Mouse (Mus musculus) 416B (cell line): Measurements from ENCODE around the gene Cntnap1.
A peak's percentile ranks its signal among the peaks of the same experiment; 100 is the strongest.

ENCODE experiments used
- DNase-seq: peaks from one replicate; pipeline ENCODE4 v3.0.0; 2011; ENCODE audit warnings: low read depth

Gene Cntnap1

GRCm38 (mm10) chr11:101186526-101187247 lies 16.4 kb downstream of the Cntnap1 start:
- no peak for DNase-seq

DNA sequence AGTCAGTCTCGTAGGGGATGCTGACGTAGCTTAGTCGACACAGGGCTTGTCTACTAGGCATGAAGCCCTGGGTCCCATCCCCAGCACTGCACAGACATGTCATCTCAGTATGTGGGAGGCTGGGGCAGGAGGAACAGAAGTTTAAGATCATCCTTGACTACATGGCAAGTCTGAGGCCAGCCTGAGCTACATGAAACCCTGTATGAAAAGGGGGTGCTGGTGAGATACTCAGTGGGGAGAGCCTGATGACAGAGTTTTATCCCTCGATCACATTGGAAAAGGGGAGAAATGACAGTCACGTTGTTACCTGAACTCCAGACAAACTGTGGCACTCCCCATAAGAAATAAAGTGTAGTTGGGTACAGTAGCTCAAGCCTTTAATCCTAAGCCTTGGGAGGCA lies 17.2 kb downstream of the Cntnap1 start:
- no peak for DNase-seq

- DNase-seq = no peak
Measured at GRCm38 (mm10) chr11:101188166-101188805, 18.0 kb downstream of the Cntnap1 start.

- DNase-seq = peak; percentile 49
Measured at GRCm38 (mm10) chr11:101189495-101190180, 19.3 kb downstream of the Cntnap1 start.

DNA sequence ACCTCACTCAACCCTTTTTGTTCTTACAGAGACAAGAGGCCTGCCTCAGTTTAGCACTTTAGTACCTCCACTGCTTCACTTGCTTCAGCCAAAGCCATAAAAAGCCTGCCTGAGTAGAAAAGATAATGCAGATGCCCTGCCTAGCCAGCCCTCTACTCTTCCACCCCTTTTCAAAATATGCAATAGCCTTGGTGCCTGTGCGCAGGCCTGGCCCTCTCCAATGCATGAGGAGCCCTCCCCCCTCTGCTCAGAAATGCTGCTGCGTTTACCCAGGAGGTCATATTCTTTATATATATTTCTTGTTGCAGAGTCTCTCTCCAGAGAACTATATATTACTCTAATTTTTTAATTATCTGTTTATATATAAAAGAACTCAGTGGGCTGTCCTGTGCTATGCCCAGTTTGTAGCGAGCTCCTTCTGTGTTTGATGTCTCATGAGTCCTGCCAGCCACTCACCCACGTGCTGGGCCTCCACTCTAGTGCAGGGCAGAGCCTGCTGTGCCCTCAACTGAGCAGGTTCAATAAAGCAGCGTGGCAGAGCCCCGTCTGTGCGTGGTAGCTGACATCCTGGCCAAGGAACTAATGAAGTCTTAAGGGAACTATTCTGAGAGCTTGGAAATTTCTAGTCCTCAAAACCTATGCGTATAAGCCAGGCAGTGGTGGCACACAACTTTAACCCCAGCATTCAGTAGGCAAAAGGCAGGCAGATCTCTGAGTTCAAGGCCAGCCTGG lies 20.0 kb downstream of the Cntnap1 start:
- no peak for DNase-seq

DNA sequence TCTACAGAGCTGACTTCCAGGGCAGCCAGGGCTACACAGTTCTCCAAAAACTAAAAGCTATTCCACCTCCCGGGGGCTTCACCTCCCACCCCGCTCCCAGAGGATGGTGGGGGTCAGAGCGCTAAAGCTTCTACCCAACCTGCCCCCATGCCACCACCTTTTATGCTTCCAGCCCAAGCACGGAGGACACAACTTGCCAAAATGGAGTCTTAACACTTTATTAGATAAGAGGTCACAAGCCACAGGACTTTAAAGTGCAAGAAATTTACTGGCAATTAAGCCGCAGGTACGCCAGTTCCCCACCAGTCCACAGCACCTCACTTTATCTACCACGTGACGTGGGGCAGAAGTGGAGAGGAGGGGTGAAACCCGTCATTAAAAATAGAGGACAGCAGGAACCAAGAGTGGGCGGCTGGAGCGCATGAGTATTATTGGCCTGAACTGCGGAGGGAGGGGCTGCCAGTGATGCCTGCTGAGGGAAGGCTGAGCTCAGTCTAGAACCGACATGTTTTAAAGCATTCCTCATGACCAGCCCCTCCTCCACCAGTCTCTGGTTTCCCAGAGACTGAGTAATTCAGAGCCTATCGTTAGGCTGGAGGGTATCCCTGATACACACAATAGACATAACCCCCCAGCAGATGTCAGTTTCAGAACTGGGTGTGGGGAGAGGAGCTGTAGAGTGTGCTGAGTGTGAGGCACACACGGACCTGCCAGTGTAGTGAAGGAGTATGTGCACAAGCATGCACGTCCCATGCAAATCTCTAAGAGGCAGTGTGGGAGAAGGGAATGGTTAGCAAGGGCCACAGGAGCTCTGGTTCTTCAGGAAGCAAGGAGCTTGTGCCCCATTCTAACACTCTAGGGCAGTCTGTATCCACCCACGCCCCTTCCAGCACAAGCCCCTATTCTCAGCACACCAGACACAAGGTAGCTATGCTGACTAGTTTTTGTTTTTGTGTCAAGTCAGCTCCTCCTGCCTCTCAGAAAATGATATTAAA lies 20.9 kb downstream of the Cntnap1 start:
- no peak for DNase-seq

DNA sequence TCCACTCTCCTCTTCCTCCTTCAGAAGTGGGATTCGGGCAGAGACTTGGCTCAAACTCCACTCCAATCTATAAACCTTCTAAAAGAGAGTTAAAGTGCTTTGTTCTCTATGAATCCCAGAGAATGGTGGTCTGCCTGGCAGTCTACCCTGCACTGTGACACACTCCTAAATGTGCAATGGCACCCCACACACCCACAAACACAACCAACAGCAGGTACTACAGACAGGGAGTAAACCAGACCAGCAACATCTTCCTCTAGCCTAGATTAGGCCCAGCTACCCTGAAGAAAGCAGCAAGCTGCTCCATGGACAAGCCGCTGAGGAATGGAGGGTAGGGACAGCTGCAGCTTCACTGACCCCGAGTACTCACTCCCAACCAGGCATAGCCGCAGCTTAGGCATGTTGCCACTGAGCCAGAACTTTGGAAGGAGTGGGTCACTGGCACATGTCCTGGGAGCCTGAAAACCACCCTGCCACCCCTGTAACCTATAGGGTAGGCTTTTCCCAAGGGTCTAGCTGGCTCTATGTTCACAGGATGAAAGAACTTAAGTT lies 21.7 kb downstream of the Cntnap1 start:
- no peak for DNase-seq

DNA sequence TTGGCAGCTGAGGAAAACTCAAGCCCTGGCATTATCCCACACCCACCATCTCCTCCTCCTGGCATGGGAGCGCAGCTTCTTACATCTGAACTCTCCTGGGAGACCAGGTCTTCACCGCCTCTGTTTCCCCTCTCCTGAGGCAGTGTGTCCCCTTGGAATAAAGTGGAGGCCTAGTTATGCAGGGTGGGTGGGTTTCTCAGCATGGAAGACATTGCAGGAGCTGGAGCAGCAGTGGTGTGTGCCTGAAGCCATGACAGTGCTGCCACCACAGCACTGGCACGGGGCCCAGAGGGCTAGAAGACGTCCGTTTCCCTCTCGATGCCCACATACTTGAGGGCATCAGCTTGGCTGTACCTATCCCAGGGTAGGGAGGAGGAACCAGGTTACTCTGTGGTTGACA lies 22.3 kb downstream of the Cntnap1 start:
- DNase-seq = no peak

DNA sequence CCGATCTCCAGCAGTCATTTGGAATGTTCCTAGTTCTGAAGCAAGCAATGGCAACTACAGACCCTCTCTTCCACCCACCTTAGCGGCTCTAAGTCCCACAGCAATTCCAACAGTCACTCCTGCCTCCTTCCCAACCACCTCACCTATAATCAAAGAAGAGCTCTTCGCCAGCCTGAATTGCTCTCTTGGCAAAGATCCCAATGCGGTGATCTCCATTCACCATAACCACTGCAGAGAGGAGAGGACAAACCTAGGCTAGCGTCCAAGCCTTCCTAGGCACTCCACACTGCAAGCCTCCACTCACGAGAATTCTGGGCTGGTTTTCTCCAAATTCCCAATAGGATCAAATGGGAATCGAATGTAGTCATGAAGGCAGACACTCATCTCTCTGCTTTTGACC lies 22.8 kb downstream of the Cntnap1 start:
- DNase-seq = no peak

DNA sequence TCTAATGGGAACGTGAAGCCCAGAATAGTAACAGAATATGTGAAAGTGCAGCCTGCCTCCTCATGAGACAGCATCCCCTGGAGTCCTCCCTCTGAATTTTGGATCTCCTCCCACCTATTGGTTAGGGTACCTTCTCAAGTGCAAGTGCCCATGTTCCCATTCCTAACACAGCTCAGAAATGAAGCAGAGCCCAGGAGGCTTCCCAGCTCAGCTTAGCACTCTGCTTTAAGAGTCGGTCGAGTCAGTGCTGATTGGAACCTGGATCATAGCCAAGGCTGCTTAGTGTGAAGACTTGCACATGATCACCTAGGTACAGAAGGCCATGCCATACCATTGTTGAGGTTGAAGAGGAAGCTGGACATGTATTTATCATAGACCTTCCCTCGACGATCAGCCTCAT lies 23.8 kb downstream of the Cntnap1 start:
- DNase-seq = no peak

- no peak for DNase-seq
Measured at GRCm38 (mm10) chr11:101194643-101195042, 24.3 kb downstream of the Cntnap1 start.

DNA sequence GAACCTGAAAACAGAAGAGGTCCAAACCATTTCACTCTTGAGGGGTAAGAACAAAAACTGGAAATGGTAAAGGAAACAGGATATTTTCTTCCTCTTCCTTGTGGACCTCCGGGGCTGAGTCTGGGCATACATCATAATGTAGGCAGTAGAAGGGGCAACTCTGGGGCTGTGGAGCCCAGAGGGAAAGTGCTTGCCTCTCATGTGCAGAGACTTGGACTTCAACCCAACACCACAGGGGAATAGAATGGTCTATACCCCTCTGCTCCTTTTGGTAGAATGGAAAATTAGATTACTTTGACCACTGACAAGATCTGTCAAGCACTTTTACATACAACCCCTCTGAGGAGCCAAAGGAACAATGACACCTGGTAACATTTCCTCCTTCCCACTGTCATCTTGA lies 24.8 kb downstream of the Cntnap1 start:
- DNase-seq = no peak

- no peak for DNase-seq
Measured at GRCm38 (mm10) chr11:101195571-101195970, 25.2 kb downstream of the Cntnap1 start.

- no peak for DNase-seq
Measured at GRCm38 (mm10) chr11:101196175-101196574, 25.9 kb downstream of the Cntnap1 start.

- DNase-seq = no peak
Measured at GRCm38 (mm10) chr11:101199555-101199954, 29.2 kb downstream of the Cntnap1 start.

- DNase-seq = peak; percentile 42
Measured at GRCm38 (mm10) chr11:101200986-101201385, 30.7 kb downstream of the Cntnap1 start.

DNA sequence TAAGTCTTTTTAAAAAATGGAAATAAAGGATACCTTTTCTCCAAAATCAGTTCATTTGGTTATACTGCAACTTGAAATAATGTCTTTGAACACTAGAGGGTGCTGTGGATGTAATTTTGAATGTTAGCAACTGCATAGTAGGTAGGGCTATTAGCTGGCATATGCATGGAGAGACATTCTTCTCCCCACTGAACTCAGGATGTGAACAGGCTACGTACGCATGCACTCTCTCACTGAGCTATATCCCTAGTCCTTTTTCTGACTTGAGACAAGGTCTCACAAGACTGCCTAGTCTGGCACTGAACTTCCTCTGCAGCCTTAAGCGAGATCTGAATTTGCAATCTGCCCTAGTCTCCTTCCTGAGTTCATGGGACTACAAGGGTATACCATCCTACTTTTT lies 41.6 kb downstream of the Cntnap1 start:
- peak; percentile 88 for DNase-seq

DNA sequence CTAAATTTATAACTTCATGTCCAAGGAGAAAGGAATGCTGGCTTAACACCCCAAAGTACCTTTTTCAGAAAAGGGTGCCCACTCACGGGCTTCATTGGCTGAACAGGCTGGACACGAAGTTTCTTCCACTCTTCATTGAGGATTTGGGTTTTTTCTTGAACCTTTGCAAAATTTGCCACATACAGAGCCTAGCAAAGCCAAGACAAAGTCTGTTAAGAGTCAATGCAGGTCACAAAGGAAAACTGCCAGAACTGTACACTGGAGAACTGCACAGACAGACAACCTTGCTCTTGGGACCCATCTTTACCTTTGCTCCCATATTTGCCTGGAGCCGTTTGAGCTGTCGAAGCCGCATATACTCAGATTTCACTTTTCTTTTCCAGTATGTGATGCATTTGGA lies 46.6 kb downstream of the Cntnap1 start:
- no peak for DNase-seq

DNA sequence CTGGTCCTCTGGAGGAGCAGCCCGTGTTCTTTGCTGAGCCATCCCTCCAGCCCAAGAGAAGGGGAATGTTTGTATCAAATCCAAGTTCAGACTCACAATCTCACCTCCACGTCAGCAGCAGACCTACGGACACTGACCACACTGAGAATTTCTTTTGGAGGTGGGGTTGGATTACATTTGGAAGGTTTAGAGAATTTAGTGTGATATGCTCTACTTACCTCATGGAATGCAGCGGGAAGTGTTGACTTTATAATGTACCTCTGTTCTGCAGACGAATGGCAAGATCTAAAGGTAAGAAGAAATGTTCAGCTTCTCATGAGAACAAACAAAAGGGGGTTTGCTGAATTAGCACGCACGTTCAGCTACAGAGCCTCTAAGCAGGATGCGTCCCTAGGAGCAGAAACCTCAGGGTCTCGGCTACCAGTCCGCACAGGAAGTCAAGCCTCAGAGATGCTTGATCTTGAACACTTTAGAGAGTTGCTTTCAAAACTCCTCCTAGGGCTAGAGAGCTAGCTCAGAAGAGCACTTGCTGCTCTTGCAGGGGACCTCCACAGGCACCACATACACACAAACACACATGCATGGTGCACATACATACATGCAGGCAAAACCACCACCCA lies 48.2 kb downstream of the Cntnap1 start:
- DNase-seq = no peak

GRCm38 (mm10) chr11:101220853-101221252 lies 50.5 kb downstream of the Cntnap1 start:
- peak; percentile 78 for DNase-seq
